Mouse (Mus musculus) hindlimb bud, embryonic 11.5 days (tissue): ENCODE data around the gene Fam168a.
"Not testable (repeated sequence)": the region's sequence is repeated elsewhere in the genome, so short reads cannot be mapped to it uniquely, and the experiment has no call there.

Source experiments
- DNase-seq: peaks from one replicate; pipeline ENCODE4 v3.0.0-alpha.2; 2012; ENCODE audit warnings: low read depth, low spot score; ENCODE audit errors: extremely low spot score

Gene Fam168a

DNA sequence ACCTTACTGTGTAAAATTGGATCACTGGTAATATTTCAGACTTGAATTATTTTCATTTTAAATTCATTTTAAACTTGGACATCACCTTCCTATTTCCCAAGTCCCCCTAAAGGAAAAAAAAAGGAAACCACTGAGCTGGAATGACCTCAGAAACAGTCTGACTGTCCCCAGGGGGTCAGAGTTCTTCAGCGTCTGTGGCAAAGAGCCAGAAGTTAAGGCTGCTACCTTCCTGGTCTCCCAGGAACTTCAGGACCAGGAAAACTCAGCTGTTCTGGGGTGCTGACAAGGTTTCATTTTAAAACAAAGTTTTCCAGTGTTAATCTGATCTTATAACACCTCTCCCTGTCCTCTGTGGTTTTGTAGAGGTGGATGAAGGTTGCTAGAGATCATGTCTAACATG is 131.3 kb downstream of the Fam168a start:
- DNase-seq, result no peak

DNA sequence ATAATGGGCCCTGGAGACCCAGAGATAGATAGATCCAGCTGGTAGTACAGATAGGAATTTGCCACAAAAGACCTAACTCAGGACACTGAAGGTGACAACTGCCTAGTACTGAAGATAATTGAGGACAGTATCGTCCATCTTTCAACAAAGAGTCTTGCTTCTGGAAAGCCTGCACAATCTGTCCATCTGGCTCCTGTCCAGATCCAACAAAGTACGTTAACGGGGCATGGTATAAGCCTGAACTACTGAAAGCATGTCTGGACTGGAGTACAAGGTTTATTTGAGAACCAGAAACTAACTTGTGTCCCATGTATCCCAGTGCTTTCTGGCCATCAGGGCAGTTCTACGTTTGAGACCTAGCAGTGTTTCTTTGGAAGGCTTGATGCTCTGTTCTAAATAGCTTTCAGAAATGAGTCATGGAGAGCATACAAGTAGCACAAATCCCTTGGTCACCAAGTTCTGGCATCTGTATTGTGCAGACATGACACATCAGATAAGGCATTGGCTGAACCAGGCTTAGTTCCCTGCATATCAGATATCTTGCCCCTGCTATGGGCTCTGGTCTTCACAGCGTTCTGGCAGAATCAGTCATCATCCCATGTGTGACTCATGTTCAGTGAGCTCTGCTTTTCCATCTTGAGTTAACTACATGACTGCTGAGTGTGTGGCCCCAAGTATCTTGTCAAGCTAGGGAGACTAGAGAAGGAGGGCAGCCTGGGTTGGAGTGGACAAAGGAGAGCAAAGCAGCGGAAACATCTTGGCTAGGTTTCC is 133.4 kb downstream of the Fam168a start:
- DNase-seq, result no peak

DNA sequence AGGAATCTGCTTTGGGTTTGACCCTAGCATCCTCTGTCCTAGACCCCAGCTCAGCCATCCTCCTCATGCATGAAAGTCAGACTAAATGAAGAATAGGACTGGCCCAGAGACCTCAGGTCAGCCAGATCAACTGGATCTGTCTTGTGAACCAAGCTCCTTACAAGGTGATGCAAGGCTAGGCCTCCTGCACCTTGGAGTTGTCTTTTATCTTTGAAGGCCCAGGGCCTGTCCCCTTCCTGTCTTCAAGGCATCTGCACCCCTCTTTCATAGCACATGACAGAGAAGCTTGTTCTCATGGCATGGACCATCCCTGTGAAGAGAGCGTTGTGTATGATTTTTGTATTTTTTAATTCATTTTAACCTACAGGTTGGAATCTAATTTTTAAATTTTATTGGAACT is 134.5 kb downstream of the Fam168a start:
- no peak for DNase-seq

DNA sequence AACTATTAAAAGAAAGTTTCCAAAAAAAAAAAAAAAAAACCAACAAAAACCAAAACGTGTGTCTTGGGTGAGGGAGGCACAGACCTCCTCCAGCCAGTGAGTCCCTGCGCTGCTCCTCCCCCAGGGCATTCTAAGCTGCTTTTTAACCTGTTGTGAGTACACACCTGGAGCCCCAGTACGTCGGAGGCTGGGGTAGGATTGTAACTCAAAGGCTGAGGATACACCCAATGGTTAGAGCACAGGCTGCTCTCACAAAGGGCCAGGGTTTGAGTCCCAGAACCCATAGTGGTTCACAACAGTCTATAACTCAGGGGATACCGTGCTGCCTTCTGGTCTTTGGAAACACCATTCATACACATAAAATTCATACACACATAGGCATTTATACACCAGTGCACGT is 135.2 kb downstream of the Fam168a start:
- no peak for DNase-seq

DNA sequence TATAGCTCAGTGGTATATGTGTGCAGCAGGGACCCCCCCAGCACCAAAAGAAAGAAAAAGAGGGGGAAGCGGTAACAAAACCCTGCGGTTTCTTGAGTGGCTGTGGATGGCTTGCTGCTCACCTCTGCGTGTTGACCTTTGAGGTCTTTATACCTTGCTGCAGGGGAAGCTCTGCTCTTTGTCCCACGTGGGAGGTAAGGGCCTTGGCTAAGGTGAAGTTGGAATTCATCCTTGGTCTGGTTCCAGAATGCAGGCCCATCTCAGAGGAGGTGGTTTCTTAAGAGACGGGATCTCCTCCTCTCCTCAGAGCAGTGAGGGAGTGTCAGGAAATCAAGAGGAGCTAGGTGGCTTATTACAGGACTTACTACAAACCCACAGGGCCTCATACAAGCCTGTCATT is 135.7 kb downstream of the Fam168a start:
- DNase-seq, result no peak

DNA sequence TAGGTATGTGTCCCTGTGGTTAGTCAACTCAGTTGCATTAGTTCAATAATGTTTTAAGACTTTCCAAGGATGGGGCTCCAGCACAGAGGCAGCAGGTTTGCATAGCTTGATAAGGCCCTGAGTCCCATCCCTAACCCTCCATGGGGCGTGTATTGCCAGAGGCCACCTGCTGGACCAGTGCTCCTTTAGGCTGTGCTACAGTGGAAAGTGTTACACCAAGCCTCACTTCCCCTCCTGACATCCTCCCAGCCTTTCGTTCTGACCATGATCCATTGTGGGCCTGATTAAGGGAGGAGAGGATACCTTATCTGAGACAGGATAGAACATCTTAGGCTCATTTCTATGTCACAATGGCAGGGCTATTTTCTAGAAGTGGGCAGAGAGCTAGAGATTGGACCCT is 137.4 kb downstream of the Fam168a start:
- no peak for DNase-seq

DNA sequence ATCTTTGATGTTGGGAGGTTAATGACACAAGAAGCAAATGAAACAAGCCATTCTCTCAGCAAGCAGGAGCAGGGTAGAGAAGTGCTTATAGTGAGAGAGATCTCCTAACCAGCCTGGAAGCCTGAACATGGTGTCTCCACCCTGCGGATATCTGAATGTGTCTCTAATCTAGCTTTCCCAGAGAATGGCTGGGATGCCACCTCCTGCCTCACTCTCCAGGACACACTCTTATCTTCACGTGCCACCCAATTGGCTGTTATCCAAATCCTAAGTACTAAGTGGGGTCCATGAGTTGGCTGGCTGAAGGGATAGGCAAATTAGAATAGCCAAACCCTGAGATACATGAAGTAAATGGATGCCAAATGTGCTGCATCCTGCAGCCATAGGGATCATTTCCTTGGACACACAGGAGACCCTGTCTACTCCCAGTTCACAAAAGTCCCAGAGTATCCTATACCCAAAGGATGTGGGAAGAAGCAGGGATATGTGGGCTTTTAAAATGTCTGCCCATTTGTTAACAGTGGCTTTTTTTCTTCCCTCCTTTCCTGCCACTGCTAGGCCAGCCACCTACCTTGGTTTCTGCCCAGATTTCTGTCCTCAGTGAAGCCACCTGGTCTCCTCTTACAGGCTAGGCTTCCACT is 138.1 kb downstream of the Fam168a start:
- no peak for DNase-seq

DNA sequence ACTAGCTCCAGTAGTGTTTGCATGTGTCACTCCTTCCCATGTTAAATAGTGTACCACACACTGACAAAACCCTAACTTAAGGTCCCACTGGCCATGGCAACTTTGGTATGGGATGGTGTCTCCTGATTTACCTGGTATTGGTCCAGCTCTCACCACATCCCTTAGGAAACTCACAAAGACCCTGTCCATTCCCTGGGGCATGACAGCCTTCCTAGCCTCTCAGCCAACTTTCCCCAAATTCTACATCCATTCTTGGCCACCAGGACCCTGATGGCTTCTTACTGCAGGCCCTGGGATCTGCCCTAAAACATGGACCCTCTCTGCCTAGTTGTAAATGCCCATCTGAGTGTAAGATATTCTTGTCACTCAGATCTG is 138.6 kb downstream of the Fam168a start:
- DNase-seq, result no peak

DNA sequence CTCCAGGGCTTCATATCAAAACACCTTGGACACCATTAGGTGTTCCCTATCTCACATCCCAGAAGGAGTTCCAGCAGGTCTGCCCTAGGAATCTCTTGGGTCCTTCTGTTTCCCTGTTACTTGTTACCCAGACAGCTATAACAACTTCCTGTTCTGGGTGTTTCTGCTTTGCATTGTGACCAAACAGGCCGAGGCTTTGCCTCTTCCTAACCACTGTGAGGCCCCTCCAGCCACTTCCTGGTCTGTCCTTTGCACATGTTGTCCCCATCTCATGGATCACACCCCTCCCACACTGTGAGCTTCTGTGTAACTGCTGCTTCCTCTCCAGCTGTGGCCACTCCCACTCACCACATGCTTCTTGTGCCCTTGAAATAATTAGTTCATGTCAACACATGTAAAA is 139.0 kb downstream of the Fam168a start:
- DNase-seq, result peak; percentile 20

DNA sequence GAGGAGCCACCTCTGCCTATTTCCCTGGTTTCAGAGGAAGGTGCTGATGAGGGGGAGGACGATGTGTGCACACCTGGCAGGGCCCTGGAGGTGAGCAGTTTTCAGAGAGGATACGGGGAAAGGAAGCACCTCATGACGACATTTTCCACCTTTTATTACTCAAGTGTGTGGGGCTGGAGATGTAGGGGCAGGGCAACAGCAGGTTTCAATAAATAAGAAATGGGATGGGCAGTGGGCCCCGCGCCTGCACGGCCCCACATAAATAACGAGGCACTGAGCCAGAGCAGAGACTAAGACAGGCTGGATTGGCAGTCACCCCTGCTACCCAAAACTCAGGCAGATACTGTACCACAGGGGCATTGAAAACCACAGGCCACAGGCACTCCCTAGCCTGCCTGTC is 139.6 kb downstream of the Fam168a start:
- not testable (repeated sequence) for DNase-seq

DNA sequence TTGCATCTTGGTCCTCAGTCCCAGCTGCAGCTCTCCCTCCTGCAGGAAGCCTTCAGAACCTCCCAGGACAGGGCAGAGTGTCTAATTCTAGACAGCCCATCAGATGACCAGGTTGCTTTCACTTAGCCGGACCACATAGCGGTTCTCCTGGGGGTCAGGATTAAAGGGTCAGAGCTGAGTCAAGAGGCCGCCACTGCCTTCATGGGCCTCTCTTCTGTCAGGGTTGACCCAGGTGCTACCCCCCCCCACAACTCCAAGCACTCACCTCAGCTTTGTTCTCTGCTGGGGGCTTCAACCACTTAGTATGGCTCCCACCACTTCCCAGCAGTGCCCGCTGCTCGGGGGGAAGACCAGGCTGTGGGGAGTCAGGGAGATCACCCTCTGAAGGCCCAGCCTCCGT is 140.7 kb downstream of the Fam168a start:
- DNase-seq, result no peak

DNA sequence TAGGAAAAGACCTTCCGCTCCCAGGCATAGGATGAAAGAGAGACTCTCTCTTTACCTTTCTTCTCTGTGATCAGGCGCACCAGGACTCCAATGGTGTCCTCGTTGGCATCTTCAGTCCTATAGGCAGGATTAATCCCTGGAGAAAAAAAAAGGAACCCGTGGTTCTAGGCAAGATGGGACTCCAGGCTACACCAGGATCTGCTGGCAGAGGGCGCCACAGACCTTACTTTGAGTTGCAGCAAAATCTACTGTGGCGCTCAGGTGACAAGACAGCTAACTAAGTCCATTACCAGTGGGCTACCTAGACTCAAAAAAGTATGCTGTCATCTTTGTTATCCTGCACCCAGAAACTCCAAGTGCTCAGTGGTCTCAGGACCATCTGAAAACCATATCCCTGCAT is 142.3 kb downstream of the Fam168a start:
- no peak for DNase-seq

DNA sequence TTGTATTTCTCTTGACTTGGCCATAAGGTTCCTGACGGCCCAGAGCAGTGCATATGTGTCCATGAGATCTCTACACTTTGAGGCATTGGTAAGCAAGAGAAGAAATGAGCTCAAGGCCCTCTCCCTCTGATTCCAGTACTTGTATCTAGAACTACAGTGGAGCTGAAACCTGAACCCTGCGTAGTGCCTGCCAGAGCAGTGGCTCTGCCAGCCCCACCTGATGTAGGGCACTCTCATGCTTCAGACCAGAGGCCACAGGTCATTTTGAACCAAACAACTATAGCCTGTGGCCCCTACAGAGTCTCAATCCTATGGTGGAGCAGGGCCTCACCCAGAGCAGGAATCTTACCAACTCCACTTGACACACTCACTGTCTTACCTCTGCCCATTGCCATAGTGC is 143.1 kb downstream of the Fam168a start:
- no peak for DNase-seq

DNA sequence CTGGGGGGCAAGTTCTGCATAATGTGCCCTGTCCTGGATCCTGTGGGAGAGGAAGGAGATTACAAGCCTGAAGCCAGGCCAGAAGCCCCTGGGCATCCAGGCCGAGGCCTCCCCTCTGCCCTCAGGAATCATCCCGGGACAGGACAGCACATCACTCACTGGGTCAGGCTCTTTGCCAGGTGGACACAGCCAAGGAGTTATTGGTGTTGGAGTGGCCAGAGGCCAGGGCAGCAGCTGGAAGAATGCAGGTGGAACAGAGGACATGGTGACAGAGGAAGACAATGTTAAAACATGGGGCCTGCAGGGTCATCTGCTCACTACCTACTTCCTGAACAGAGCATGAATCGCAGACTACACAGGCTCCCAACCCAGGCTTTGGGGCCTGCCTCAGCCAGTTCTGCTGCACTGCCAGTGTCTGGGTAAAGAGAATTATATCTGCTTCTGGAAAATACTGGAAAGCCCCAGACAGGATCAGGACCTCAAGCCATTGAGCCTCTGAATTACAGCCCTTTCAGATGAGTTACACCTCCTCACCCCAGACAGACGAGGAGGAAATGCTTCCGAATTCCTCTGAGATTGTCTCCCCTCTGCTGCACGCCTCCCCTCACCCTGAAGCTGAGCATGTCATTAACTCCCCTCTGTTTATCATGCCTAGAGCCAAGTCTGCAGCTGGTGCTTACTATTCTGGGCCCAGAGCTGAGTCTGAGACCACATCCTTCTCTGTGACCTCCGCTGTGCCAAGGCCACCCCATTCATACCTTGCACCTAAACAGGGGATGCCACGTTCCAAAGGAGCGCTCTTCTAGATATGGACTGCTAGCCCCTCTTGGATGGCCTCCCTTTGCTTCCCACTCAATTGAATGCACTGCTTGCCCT is 145.3 kb downstream of the Fam168a start:
- DNase-seq, result no peak

DNA sequence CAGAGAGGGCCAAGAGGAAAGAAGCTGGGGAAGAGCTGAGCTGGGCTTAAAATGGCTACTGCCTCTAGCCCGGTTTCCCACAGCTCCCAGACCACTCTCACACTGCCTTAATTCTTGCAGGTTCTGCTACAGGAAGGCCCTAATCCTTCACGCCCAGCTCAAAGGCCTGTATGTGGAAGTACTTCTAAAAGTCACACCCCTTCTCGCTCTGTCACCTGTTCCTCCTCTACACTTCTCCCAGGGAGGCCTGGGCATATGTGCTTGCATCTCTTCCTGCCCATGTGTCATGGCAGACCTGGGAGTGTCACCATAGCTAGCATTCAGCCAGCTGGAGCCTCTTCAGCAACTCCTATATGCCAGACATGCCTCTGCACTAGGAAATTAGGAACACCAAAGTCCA is 147.0 kb downstream of the Fam168a start:
- no peak for DNase-seq

DNA sequence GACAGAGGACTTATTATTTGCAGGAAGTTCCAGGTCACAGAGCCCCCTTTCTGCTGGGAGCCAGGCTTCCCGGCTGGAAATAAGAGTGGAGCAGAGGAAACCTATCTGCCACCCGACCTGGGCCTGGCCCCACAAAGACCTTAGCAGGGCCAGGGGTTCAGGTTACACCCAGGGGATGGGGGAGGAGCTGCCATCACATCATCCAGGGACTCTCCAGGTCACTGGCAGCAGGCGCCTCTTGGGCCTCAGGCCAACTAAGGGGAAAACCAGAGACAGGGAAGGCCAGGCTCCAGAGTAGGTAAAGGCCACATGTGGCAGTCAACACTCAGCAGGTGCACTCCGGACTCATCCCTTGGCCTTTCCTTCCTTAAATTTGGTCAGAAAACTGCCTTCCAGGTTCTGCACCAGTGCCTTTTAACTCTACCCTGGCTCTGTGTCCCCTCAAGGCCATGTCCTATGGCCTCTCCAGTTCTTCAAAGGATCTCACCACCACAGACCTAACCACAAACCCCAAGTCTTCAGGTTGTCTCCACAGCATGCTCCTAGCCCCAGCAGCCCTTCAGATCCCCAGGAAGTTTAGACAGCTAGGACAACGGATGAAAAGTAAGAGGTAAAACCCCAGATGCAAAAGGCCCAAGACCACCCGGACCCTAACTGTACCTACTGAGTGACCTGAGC is 147.8 kb downstream of the Fam168a start:
- DNase-seq, result no peak

DNA sequence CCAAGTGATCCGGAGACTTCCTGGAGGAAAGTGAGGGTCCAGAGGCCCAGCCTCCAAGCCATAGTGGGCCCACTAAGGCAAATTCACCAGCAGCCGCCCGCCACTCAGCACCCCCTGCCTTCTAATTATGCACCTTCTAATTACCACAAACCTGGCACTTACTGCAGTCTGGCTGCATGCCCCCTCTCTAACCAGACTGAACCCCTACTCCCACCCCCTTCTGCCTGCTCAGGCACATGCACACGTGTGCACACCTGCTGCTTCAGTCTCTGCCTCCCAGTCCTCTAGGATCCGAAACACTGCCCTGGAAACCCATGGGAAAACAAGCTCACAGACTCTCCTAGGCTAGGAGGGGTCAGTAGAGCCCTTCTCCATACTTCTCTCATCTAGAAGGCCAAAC is 148.4 kb downstream of the Fam168a start:
- no peak for DNase-seq

DNA sequence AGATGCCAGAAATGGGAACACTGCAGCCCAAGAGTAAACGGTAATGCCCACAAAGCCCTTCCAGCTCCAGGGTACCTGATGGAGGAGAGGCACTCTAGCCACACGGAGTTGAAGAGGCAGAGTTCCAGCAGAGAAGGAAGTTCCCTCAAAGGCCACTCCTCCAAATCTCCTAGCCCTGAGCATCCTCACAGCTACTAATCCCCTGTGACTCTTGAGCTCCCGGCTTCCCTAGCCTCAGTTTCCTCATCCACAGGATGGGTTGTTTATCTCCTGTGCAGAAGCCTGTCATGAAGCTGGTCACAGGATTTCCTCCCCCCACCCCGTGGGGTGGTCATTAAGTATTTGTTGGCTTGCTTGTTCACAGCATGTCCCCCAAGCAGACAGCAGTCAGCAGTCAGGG is 148.9 kb downstream of the Fam168a start:
- DNase-seq, result no peak

DNA sequence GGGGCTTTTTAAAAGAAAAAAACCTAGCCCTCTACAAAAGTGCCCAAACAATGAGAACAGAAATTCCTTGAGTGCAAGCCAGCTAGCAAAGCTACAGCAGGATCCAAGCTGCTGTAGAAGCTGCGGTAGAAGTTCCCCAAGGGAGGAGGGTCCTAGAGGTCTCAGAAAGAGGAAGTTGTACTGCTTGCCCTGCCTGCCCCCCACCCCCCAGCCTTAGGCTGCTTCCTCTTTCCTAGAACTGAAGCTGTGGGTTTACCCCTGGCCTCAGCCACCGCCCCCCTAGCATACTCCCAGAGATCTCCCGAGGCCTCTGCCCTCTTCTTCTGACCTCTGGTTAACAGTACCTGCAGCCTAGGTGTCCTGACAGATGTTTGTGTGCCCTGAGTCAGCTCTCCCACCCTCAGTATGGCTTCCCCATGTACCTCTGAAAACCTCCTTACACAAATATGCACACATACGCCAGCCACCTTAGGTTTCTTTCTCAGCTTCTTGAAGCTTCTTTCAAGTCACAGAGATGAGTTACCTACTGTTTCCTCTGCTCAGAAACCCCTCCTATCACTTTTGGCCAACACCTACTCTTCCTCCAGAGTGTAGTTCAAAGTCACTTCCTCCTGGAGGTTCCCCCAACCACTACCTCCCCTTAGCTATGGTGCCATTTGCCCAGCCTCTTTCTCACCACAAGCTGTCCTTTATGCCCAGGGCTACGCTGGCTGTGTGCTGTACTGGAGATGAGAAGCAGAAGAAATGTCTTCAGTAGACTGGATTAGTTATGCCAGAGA is 149.5 kb downstream of the Fam168a start:
- DNase-seq, result no peak

DNA sequence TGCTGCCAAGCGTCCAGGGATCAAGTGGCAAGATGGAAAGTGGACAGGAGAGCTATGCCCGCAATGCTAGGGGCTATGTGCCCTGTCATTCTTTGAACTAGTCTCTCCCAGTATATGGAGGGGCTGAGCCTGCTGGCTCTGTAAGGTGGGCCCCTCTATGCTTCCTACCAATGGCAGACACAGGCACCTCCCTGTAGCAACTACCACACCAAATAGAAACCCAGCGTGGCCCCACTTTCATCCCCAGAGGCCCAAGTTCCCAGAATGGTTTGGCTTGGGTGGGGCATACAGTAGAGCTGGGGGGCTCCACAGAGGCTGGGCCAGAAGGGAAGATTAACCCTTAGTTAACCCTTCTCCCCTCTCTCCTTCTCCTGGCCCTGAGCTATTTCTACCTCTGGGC is 154.0 kb downstream of the Fam168a start:
- DNase-seq, result no peak

DNA sequence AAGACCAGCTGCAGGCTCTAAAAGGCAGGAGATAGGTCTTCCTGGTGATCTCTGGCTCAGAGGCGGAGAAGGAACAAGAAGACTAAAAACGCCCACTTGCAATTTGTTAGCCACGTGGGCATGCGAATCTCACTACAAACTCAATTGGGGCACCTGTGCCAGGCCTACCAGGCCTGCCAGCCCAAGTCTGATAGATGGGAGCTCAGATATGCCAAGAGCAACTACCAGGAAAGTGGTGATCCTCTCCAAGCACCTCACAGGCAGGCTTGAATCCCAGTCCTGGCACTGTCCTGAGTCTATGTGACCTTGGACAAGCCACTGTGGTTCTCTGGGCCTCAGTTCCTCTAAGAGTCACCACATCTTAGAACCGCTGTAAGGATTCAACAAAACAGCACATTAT is 154.8 kb downstream of the Fam168a start:
- no peak for DNase-seq
